Mouse (Mus musculus) hindbrain, embryonic 15.5 days (tissue): ENCODE measurements around the gene Rflnb. TPM values are rescaled to one million over a fixed set of nuclear protein-coding genes. Genes with fewer than 3 reads are reported as not detected.
"Not testable (repeated sequence)": the region's sequence is repeated elsewhere in the genome, so short reads cannot be mapped to it uniquely, and the experiment has no call there.

Experiments
- ATAC-seq: fragments of 200-750 bp; cut with Nextera tagmentation; 2 replicates; pipeline ENCODE4 v1.8.0; 2017; ENCODE audit warnings: low read depth, moderate number of reproducible peaks, moderate TSS enrichment; ENCODE audit not compliant: low FRiP score
- H3K27ac ChIP-seq: fragments of 300-500 bp; sonication (generic); replicated peaks from 2 replicates; pipeline ENCODE4 v1.5.1; 2015; ENCODE audit warnings: mild to moderate bottlenecking, inconsistent platforms
- H3K27me3 ChIP-seq: fragments of 300-500 bp; sonication (generic); 2 replicates; pipeline ENCODE4 v1.6.1; 2015; ENCODE audit warnings: control low read depth, inconsistent platforms
- H3K36me3 ChIP-seq: fragments of 300-500 bp; sonication (generic); 2 replicates; pipeline ENCODE4 v1.6.1; 2015; ENCODE audit warnings: control low read depth, inconsistent platforms
- H3K4me1 ChIP-seq: fragments of 300-500 bp; sonication (generic); replicated peaks from 2 replicates; pipeline ENCODE4 v1.6.1; 2015; ENCODE audit warnings: control low read depth, inconsistent platforms
- H3K4me2 ChIP-seq: fragments of 300-500 bp; sonication (generic); 2 replicates; pipeline ENCODE4 v1.6.1; 2015; ENCODE audit warnings: moderate library complexity, mild to moderate bottlenecking, inconsistent platforms
- H3K4me3 ChIP-seq: fragments of 300-500 bp; sonication (generic); 2 replicates; pipeline ENCODE4 v1.5.1; 2015; ENCODE audit warnings: mild to moderate bottlenecking, inconsistent platforms
- H3K9ac ChIP-seq: fragments of 300-500 bp; sonication (generic); 2 replicates; pipeline ENCODE4 v1.6.1; 2015; ENCODE audit warnings: inconsistent platforms
- H3K9me3 ChIP-seq: fragments of 300-500 bp; sonication (generic); 2 replicates; pipeline ENCODE4 v1.6.1; 2016; ENCODE audit warnings: control low read depth, inconsistent platforms
- WGBS: fragments of 180-500 bp; shearing (Covaris S2); methylation state at CpG from one replicate; pipeline ENCODE4 v1.1.7; 2015; 5-methylcytosine and 5-hydroxymethylcytosine counted together
- polyA plus RNA-seq: library from polyadenylated mRNA; unstranded; fragments of >200 nt; fragmentation: Nextera tagmentation; extraction: Ambion mirVana; gene quantifications from 2 replicates; pipeline ENCODE4 v1.2.1, GENCODE M21; 2015

The Rflnb gene
- polyA plus RNA-seq, 1 experiment from 2014 or later = 13.4 TPM

DNA sequence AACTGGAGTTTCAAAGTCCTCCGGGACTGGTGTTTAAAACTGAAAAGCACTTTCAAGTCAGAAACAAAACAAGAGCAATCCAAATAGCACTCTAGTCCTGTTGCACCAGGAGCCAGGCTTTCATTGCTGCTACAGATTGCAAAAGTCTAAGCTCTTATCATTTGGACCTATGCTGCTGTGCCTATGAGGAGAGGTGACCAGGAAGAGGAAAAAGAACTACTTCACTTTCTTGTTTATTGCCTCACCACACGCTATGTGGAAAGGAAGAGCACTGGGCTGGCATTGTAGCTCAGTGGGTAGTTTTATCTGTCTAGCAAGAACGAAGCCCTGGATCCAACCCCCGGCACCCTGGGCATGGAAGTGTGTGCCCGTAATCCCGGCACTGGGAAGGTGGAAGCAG, 5.8 kb upstream of the Rflnb start:
- 0 out of 2 replicates have a peak, but pooled peaks cover 3% of the 10 kb centered on the region for H3K27me3 ChIP-seq
- no peak overlapping the region for H3K4me3 ChIP-seq
- H3K9me3 ChIP-seq = no peaks in the 10 kb centered on the region
- WGBS = 72% methylated on average over 6 of the region's 6 CpGs
- H3K9ac ChIP-seq = no peak overlapping the region
- H3K27ac ChIP-seq = no peak overlapping the region
- no peaks in the 10 kb centered on the region for H3K4me1 ChIP-seq
- no peak for ATAC-seq
- H3K36me3 ChIP-seq = no peaks in the 10 kb centered on the region
- no peak overlapping the region for H3K4me2 ChIP-seq

DNA sequence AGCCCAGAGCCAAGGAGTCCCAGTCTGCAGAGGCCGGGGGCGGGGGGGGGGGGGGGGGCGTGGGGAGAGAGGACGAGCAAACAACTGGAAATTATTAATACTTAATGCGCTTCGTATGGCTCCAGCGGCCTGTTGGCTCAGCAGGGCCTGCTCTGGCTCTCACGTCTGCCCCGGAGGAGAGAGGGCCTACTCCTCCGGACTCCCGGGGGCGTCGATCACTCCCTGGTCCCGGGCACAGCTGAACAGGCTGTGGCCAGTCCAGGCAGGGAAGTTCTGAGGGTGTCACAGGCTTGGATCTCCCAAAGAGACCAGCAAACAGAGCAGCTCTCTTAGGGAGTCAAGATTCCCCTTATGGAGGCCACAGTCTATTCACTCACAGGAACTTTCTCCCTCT, 487 bp upstream of the Rflnb start:
- H3K4me3 ChIP-seq = peak overlapping the region; percentile 49
- ATAC-seq = peak; percentile 46; the same call in 1 of the 2 replicates
- 0 out of 2 replicates have a peak, but pooled peaks cover 3% of the 10 kb centered on the region for H3K27me3 ChIP-seq
- no peaks in the 10 kb centered on the region for H3K9me3 ChIP-seq
- H3K4me2 ChIP-seq = peak overlapping the region; percentile 86
- WGBS = 3% methylated on average over 11 of the region's 14 CpGs
- no peaks in the 10 kb centered on the region for H3K36me3 ChIP-seq
- peak overlapping the region; percentile 41 for H3K9ac ChIP-seq
- H3K4me1 ChIP-seq = peaks cover 16% of the 10 kb centered on the region
- no peak overlapping the region for H3K27ac ChIP-seq

DNA sequence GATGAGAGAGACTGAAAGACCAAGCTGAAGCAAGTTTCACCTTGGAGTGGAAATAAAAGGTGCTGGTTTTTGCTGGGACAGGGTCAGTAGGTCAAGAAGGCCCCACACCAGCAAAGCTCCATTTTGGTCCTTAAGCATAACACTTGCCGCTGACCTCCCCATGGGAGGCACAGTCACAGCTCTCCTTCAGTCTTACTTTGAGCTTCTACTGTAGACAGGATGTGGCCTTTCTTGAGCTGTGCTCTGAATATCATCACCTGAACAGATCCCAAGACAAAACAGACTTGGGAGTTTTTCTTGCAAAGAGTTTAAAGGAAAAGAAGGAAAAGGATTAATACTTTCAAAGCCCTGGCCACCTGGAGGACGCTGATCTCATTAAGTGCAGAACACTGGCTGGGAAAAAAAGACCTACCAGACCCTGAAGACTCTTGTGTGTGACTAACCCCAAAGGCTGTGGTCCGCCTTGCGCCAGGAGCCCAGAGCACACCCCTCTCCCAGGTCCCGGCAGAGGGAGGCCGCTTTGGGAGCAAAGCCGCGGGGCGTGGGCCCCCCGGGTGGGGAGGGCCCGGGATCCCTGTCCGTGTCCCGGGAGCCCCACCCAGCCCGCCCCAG, 949 bp downstream of the Rflnb start:
- Histone ChIP-seq H3K36me3 (no peaks in the 10 kb centered on the region), H3K4me2 (peak overlapping the region; percentile 86), H3K9ac (peak overlapping the region; percentile 41), H3K27ac (no peak overlapping the region), H3K4me3 (peak overlapping the region; percentile 49), H3K9me3 (no peaks in the 10 kb centered on the region), H3K27me3 (0 out of 2 replicates have a peak, but pooled peaks cover 3% of the 10 kb centered on the region), H3K4me1 (peaks cover 16% of the 10 kb centered on the region)
- ATAC-seq = no peak
- WGBS = 4% methylated on average over 14 of the region's 14 CpGs

DNA sequence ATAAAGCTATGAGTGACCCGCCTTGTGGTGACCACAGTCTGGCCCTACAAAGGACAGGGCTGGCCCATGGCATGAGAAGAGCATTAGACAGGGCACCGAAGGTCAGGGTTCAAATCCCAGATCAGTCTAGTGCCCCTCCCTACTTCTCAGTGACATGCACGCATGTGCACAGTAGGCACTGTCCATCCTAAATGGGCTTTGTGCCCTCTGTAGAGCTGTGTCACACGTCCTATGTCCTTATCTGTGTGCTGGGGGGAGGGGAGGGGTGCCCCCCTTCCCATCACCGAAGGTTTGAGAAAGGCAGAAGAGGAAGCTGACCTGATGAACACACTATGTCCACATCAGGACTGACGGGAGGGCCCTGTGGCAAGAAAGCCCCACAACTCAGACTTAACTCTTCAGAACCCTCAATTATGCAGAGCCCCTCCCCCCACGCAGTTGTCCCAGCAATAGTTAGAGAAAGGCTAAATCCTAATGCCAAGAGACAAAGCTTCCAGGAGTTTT, 2.5 kb downstream of the Rflnb start:
- Histone ChIP-seq H3K9ac (no peak overlapping the region), H3K4me2 (no peak overlapping the region), H3K9me3 (no peaks in the 10 kb centered on the region), H3K4me1 (peaks cover 16% of the 10 kb centered on the region), H3K4me3 (no peak overlapping the region), H3K27me3 (0 out of 2 replicates have a peak, but pooled peaks cover 3% of the 10 kb centered on the region), H3K27ac (no peak overlapping the region), H3K36me3 (no peaks in the 10 kb centered on the region)
- no peak for ATAC-seq
- 70% methylated on average over 7 of the region's 7 CpGs for WGBS

DNA sequence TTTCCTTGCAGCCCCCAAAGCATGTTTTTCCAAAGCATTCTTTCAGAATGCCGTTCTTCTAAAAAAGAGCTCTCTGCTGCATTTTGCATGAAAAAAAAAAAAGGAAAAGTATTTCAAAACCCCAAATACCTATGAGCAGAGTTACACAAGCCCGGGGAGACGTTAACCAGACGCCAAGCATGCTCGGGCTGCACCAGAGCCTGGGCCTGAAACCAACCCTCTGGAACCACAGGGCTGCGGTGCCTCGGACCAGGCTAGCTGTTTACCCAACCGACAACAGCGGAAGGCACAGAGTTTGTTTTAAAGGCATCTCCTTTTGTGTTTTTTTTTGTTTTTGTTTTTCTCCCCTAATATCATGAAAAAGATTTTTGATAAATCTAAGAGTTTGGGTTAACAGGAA, 6.7 kb downstream of the Rflnb start:
- no peaks in the 10 kb centered on the region for H3K36me3 ChIP-seq
- H3K9me3 ChIP-seq = no peaks in the 10 kb centered on the region
- H3K27ac ChIP-seq = no peak overlapping the region
- 83% methylated on average over 9 of the region's 9 CpGs for WGBS
- H3K9ac ChIP-seq = no peak overlapping the region
- no peak for ATAC-seq
- H3K4me2 ChIP-seq = no peak overlapping the region
- H3K4me3 ChIP-seq = no peak overlapping the region
- no peaks in the 10 kb centered on the region for H3K4me1 ChIP-seq
- no peaks in the 10 kb centered on the region for H3K27me3 ChIP-seq

DNA sequence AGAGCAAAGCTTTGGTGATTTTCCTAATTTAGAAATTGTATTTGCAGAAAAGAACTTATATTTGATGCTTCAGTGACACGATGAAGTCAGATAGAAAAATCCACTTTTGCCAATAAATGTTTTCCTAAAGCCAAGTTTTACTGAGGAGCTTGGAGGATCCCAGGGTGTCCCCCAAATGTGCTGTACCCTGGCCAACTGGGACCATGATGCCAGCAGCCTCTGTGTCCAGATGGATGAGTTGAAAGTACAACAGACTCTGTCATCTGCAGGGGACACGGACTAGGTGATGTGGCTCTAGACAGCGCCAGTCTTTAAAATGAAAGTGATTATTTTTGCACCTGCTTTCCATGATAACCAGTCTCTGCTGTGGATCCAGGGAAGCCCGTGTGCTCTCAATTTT, 7.7 kb downstream of the Rflnb start:
- ATAC-seq = no peak

DNA sequence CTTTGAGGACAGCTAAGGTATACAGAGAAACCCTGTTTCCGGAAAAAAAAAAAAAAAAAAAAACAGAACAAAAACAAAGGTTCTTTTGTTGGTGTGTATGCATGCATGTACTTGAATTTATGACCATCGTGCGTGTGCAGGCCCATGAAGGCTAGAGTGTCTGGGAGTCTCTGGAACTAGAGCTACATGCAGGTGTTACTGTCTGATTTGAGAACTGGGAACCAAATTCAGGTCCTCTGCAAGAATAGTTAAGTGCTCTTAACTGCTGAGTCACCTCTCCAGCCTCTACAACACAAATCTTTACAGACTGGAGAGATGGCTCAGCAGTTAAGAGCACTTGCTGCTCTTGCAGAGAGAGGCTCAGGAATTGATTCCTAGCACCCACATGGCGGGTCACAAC, 11.8 kb downstream of the Rflnb start:
- H3K4me2 ChIP-seq = no peak overlapping the region
- no peak overlapping the region for H3K4me3 ChIP-seq
- no peaks in the 10 kb centered on the region for H3K36me3 ChIP-seq
- no peaks in the 10 kb centered on the region for H3K9me3 ChIP-seq
- no peaks in the 10 kb centered on the region for H3K27me3 ChIP-seq
- H3K27ac ChIP-seq = no peak overlapping the region
- ATAC-seq = no peak
- 79% methylated on average over 4 of the region's 4 CpGs for WGBS
- H3K9ac ChIP-seq = no peak overlapping the region
- H3K4me1 ChIP-seq = no peaks in the 10 kb centered on the region

More for the DNA sequence above, 7.7 kb downstream of the Rflnb start:
- H3K4me2 ChIP-seq = no peak overlapping the region
- H3K4me3 ChIP-seq = no peak overlapping the region
- no peaks in the 10 kb centered on the region for H3K36me3 ChIP-seq
- H3K9me3 ChIP-seq = no peaks in the 10 kb centered on the region
- H3K27ac ChIP-seq = no peak overlapping the region
- H3K9ac ChIP-seq = no peak overlapping the region
- H3K27me3 ChIP-seq = no peaks in the 10 kb centered on the region
- WGBS = 82% methylated on average over 4 of the region's 4 CpGs
- H3K4me1 ChIP-seq = no peaks in the 10 kb centered on the region

DNA sequence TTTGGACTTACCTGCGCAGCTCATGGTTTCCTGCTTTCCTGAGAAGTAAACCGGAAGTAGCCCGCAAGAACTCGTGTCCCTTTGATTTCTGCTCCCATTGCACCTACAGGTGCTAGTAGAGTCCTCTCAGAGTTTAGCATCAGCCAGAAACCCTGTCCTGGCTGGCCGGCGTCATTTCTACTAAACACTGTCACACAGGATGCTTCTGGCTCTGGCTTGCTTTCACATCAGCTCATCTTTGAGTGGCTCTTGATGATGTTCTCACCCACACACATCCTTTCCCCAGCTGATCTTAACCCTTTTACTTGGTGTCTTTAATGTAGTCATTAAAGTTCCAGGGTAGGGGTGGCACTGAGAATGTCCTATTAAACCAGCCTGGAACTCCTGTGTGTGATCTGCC, 12.3 kb downstream of the Rflnb start:
- Histone ChIP-seq H3K27ac (no peak overlapping the region), H3K27me3 (no peaks in the 10 kb centered on the region), H3K4me1 (no peaks in the 10 kb centered on the region), H3K36me3 (no peaks in the 10 kb centered on the region), H3K4me3 (no peak overlapping the region), H3K4me2 (no peak overlapping the region), H3K9ac (no peak overlapping the region), H3K9me3 (no peaks in the 10 kb centered on the region)
- ATAC-seq = no peak
- 90% methylated on average over 6 of the region's 6 CpGs for WGBS

DNA sequence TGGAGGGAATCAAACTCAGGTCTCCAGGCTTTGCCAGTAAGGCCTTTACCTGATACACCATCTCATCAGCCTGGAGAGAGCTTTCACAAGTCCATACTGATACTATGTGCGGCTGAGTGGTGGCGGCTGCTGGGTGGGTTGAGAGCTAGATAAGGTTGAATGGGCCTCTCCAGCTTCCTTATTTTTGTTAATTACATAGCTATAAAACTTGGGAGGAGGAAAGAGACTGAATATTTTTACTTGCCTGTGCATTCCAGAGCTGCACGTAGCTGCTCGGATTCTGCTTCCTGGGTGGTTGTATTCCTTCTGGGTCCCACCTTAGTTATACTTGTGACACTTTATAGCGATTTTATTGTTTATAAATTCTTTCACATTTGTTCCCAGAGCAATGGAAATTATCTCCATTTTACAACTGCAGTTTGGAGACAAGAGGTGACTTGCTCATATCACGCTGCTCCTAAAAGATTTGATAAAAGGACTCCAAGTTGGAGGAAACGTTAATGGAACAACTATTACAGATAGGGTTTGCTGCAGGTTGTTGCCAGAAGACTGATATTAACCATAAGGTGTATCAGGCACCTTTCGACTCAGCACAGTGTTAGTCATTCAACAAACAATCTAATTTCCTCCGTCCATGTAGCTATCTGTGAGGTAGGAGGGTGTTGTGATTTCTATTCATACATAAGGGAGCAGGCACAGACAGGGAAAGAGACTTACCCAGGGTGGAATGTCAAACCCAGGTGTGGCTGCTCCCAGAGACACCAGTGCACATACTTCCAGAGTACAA, 16.6 kb downstream of the Rflnb start:
- no peaks in the 10 kb centered on the region for H3K36me3 ChIP-seq
- no peak overlapping the region for H3K4me3 ChIP-seq
- WGBS = 85% methylated on average over 9 of the region's 9 CpGs
- H3K4me1 ChIP-seq = no peaks in the 10 kb centered on the region
- H3K27me3 ChIP-seq = no peaks in the 10 kb centered on the region
- no peak overlapping the region for H3K4me2 ChIP-seq
- H3K9me3 ChIP-seq = no peaks in the 10 kb centered on the region
- ATAC-seq = no peak
- no peak overlapping the region for H3K27ac ChIP-seq
- H3K9ac ChIP-seq = no peak overlapping the region

DNA sequence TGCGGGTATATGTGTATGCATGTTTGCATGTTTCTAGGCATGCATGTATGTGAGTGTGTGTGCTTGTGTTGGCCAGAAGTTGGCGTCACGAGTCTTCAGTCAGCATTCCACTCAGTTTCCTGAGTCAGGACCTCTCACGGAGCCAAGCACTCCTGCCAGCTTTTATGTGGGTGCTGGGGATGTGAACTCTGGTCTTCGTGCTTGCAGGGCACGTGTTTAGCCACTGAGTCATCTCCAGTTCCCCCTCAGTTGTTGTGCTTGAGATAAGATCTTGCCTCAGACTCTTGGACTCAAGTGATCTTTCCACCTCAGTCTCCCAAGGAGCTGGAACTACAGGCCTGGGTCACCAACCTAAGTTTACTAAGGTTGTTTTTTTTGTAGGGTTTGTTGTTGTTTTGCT, 18.5 kb downstream of the Rflnb start:
- Histone ChIP-seq H3K27me3 (no peaks in the 10 kb centered on the region), H3K4me3 (no peak overlapping the region), H3K36me3 (no peaks in the 10 kb centered on the region), H3K27ac (no peak overlapping the region), H3K4me2 (no peak overlapping the region), H3K4me1 (no peaks in the 10 kb centered on the region), H3K9ac (no peak overlapping the region), H3K9me3 (no peaks in the 10 kb centered on the region)
- 90% methylated on average over 6 of the region's 6 CpGs for WGBS
- no peak for ATAC-seq

DNA sequence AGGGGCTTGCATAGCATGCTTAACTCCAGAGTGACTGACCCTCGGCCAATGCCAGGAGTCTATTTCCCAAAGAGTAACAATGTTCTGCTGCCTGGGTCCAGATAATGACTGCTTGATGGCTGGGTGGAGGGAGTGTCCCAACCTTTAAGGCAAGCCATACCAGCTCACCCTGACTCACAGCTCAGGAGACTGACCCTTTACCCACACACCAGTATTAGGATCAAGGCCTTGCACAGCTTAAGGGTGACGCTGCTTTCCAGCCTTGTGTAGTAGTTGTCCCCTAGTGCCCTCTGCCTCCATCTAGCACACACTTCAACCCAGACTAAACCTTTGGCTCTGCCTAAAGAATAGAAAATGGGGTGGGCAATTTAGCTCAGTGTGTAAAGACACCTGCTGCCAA, 19.4 kb downstream of the Rflnb start:
- H3K27me3 ChIP-seq = no peaks in the 10 kb centered on the region
- H3K4me2 ChIP-seq = no peak overlapping the region
- no peak overlapping the region for H3K27ac ChIP-seq
- ATAC-seq = no peak
- no peaks in the 10 kb centered on the region for H3K9me3 ChIP-seq
- H3K36me3 ChIP-seq = no peaks in the 10 kb centered on the region
- 81% methylated on average over 2 of the region's 2 CpGs for WGBS
- no peak overlapping the region for H3K9ac ChIP-seq
- H3K4me3 ChIP-seq = no peak overlapping the region
- H3K4me1 ChIP-seq = no peaks in the 10 kb centered on the region

DNA sequence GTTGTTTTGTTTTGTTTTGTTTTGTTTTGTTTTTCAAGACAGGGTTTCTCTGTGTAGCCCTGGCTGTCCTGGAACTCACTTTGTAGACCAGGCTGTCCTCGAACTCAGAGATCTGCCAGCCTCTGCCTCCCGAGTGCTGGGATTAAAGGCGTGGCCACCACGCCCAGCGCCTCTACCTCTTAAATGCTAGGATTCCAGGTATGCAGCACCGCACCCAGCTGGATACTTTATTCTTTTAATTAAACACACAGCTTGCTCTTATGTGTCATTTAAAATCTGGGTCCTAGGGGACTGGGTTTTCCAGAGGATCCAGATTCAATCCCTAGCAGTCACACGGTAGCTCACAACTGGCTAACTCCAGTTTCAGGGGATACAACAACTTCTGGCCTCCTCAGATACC, 23.3 kb downstream of the Rflnb start:
- not testable (repeated sequence) for H3K4me2 ChIP-seq, H3K9me3 ChIP-seq, H3K27ac ChIP-seq, H3K4me3 ChIP-seq, H3K4me1 ChIP-seq, H3K36me3 ChIP-seq, ATAC-seq, H3K27me3 ChIP-seq, H3K9ac ChIP-seq
- 94% methylated on average over 7 of the region's 7 CpGs for WGBS
